Mouse (Mus musculus) Patski (cell line): ENCODE data around the gene Olfr1205. TPM values are rescaled to one million over a fixed set of nuclear protein-coding genes. Genes with fewer than 3 reads are reported as not detected.

Experiments used
- ATAC-seq: fragments of 100-300 bp; one replicate; pipeline ENCODE4 v1.8.0; 2021
- CTCF ChIA-PET: fragments of 350-600 bp; sonication (Branson Sonifier 250); formaldehyde crosslinking; loops from one replicate; lab custom pipeline; 2022; ENCODE audit warnings: inconsistent platforms; lab: Charles Lee
- POLR2A ChIA-PET: fragments of 350-600 bp; sonication (Branson Sonifier 250); formaldehyde crosslinking; loops from one replicate; lab custom pipeline; 2022; ENCODE audit warnings: antibody characterized with exemption, inconsistent platforms; lab: Charles Lee
- DNase-seq: peaks from one replicate; pipeline ENCODE4 v3.0.0-alpha.2; 2011; ENCODE audit warnings: low read depth, low spot score
- H3K27me3 ChIP-seq: fragments of 371-371 bp; one replicate; pipeline ENCODE4 v1.5.1; 2021
- CTCF ChIP-seq: fragments of 100-300 bp; IDR thresholded peaks from one replicate; pipeline ENCODE4 v1.5.1; 2021
- in situ Hi-C: fragments of 300-500 bp; cut with MboI; formaldehyde crosslinking; loops from 3 replicates; pipeline ENCODE4 v1.11.1; 2018; ENCODE audit warnings: low pct_unique_long_range_greater_than_20kb, mixed read lengths
- polyA plus RNA-seq: library from polyadenylated mRNA; unstranded; gene quantifications from one replicate; pipeline ENCODE4 v1.2.3, GENCODE M21; 2021

Olfr1205 gene
- not detected for polyA plus RNA-seq

GRCm38 (mm10) chr2:88829437-88829836, at the start of gene Olfr1205:
Gene Olfr1205, plus strand, starts transcription at chr2:88829737.
- POLR2A ChIA-PET: no interaction called here
- no peaks in the 10 kb centered on the region for H3K27me3 ChIP-seq
- CTCF ChIA-PET: no interaction called here
- DNase-seq: no peak
- in situ Hi-C loops: loop anchor here (5.0 kb wide), 1 partner anchor 37 kb away; the partner anchor contains the start of gene Olfr1201
- TF ChIP-seq CTCF: no peak
- ATAC-seq: no peak

- DNase-seq (no peak), ATAC-seq (no peak)
- POLR2A ChIA-PET: no interaction called here
- TF ChIP-seq CTCF: no peak
- in situ Hi-C loops: loop anchor here (5.0 kb wide), 1 partner anchor 35 kb away; the partner anchor contains the start of gene Olfr1205
- no peaks in the 10 kb centered on the region for H3K27me3 ChIP-seq
- CTCF ChIA-PET: no interaction called here
Measured at GRCm38 (mm10) chr2:88792736-88793135, 36.8 kb upstream of the Olfr1205 start, which contains the start of gene Olfr1201. Gene Olfr1201, plus strand, starts transcription at chr2:88793036.

GRCm38 (mm10) chr2:88814196-88814595, 15.3 kb upstream of the Olfr1205 start, which contains the start of gene Olfr1202:
Gene Olfr1202, plus strand, starts transcription at chr2:88814496.
- POLR2A ChIA-PET: no interaction called here

GRCm38 (mm10) chr2:88838477-88838876, 8.9 kb downstream of the Olfr1205 start:
- DNase-seq (no peak), ATAC-seq (no peak)
- POLR2A ChIA-PET: no interaction called here
- no peak for TF ChIP-seq CTCF
- in situ Hi-C loops: no loop called here
- CTCF ChIA-PET: no interaction called here
- no peaks in the 10 kb centered on the region for H3K27me3 ChIP-seq

More at GRCm38 (mm10) chr2:88814196-88814595, 15.3 kb upstream of the Olfr1205 start, which contains the start of gene Olfr1202:
- DNase-seq (no peak), ATAC-seq (no peak)
- in situ Hi-C loops: no loop called here
- TF ChIP-seq CTCF: no peak
- CTCF ChIA-PET: no interaction called here
- H3K27me3 ChIP-seq: no peaks in the 10 kb centered on the region

GRCm38 (mm10) chr2:88848992-88849391, 19.5 kb downstream of the Olfr1205 start, which contains the start of gene Olfr1204:
Gene Olfr1204, plus strand, starts transcription at chr2:88849292.
- no peak for DNase-seq
- no peaks in the 10 kb centered on the region for H3K27me3 ChIP-seq
- ChIA-PET CTCF (no interaction called here), POLR2A (no interaction called here)
- in situ Hi-C loops: no loop called here
- no peak for TF ChIP-seq CTCF
- ATAC-seq: no peak

GRCm38 (mm10) chr2:88862931-88863330, 33.4 kb downstream of the Olfr1205 start, which contains the start of gene Olfr1206:
Gene Olfr1206, plus strand, starts transcription at chr2:88863231.
- no peak for ATAC-seq

More at GRCm38 (mm10) chr2:88862931-88863330, 33.4 kb downstream of the Olfr1205 start, which contains the start of gene Olfr1206:
- CTCF ChIA-PET: no interaction called here
- in situ Hi-C loops: no loop called here
- TF ChIP-seq CTCF: no peak
- no peaks in the 10 kb centered on the region for H3K27me3 ChIP-seq
- POLR2A ChIA-PET: no interaction called here
- no peak for DNase-seq

Other genes starting within 250 kb of the Olfr1205 start
- gene Olfr1189, start 243.3 kb upstream of the Olfr1205 start, polyA plus RNA-seq: not detected
- gene Olfr1191-ps1, start 189.2 kb upstream of the Olfr1205 start, polyA plus RNA-seq: not detected
- not detected for gene Olfr1192-ps1, start 181.2 kb upstream of the Olfr1205 start, polyA plus RNA-seq
- gene Olfr1193, start 154.1 kb upstream of the Olfr1205 start, polyA plus RNA-seq: not detected
- gene Olfr1195, start 140.6 kb upstream of the Olfr1205 start, polyA plus RNA-seq: not detected
- gene Olfr1196, start 125.1 kb upstream of the Olfr1205 start, polyA plus RNA-seq: not detected
- gene Olfr1197, start 97.4 kb upstream of the Olfr1205 start, polyA plus RNA-seq: not detected
- not detected for gene Olfr1198, start 78.4 kb upstream of the Olfr1205 start, polyA plus RNA-seq
- not detected for gene Olfr1199, start 69.3 kb upstream of the Olfr1205 start, polyA plus RNA-seq
- not detected for gene Olfr1200, start 59.2 kb upstream of the Olfr1205 start, polyA plus RNA-seq
- not detected for gene Olfr1201, start 36.7 kb upstream of the Olfr1205 start, polyA plus RNA-seq
- not detected for gene Olfr1202, start 15.2 kb upstream of the Olfr1205 start, polyA plus RNA-seq
- not detected for gene Olfr1204, start 19.6 kb downstream of the Olfr1205 start, polyA plus RNA-seq
- not detected for gene Olfr1206, start 33.5 kb downstream of the Olfr1205 start, polyA plus RNA-seq
- not detected for gene Olfr1208, start 72.6 kb downstream of the Olfr1205 start, polyA plus RNA-seq
- not detected for gene Olfr1209, start 85.4 kb downstream of the Olfr1205 start, polyA plus RNA-seq
- not detected for gene Olfr1211, start 108.4 kb downstream of the Olfr1205 start, polyA plus RNA-seq
- gene Olfr1212, start 124.2 kb downstream of the Olfr1205 start, polyA plus RNA-seq: not detected
- not detected for gene Gm13762, start 150.5 kb downstream of the Olfr1205 start, polyA plus RNA-seq
- gene Olfr1214, start 162.9 kb downstream of the Olfr1205 start, polyA plus RNA-seq: not detected
- not detected for gene Olfr1215, start 177.2 kb downstream of the Olfr1205 start, polyA plus RNA-seq
- not detected for gene Olfr1216, start 188.6 kb downstream of the Olfr1205 start, polyA plus RNA-seq
- gene Olfr1217, start 202.3 kb downstream of the Olfr1205 start, polyA plus RNA-seq: not detected
- not detected for gene Olfr1218, start 231.4 kb downstream of the Olfr1205 start, polyA plus RNA-seq